Mouse (Mus musculus): ENCODE data around the gene Abat. TPM values are rescaled to one million over a fixed set of nuclear protein-coding genes. Genes with fewer than 3 reads are reported as not detected.

Gene Abat
- polyA plus RNA-seq, 1 experiment from 2014 or later, result 39.5 TPM

GRCm38 (mm10) chr16:8667814-8668213 lies 154.6 kb downstream of the Abat start:
- H3K4me1 ChIP-seq, result peaks cover 53% of the 10 kb centered on the region
- peak overlapping the region; percentile 23; the same call in 1 of the 2 replicates for H3K4me2 ChIP-seq (replicated peaks)
- H3K27me3 ChIP-seq, result peaks cover 2% of the 10 kb centered on the region
- no peak overlapping the region for H3K4me3 ChIP-seq
- H3K9ac ChIP-seq (replicated peaks), result no peak overlapping the region; the same call in 1 of the 2 replicates
- no peaks in the 10 kb centered on the region for H3K9me3 ChIP-seq
- peaks cover 27% of the 10 kb centered on the region for H3K36me3 ChIP-seq
- H3K27ac ChIP-seq (replicated peaks), result 0 out of 2 replicates have a peak overlapping the region, but pooled peaks have one; percentile 4
- 75% methylated on average over 4 of the region's 4 CpGs for WGBS
- ATAC-seq (ENCODE audit: low FRiP score, low read depth), result no peak

GRCm38 (mm10) chr16:8668386-8668785 lies 155.2 kb downstream of the Abat start:
- Histone ChIP-seq H3K4me3 (0 out of 2 replicates have a peak overlapping the region, but pooled peaks have one; percentile 3), H3K27me3 (peaks cover 8% of the 10 kb centered on the region), H3K36me3 (peaks cover 22% of the 10 kb centered on the region), H3K4me2 (replicated peaks) (peak overlapping the region; percentile 88), H3K4me1 (peaks cover 53% of the 10 kb centered on the region), H3K9ac (replicated peaks) (no peak overlapping the region; the same call in 1 of the 2 replicates), H3K27ac (replicated peaks) (no peak overlapping the region), H3K9me3 (no peaks in the 10 kb centered on the region)
- 83% methylated on average over 2 of the region's 2 CpGs for WGBS
- ATAC-seq (ENCODE audit: low FRiP score, low read depth), result no peak

- WGBS, result 51% methylated on average over 5 of the region's 5 CpGs
- Histone ChIP-seq H3K4me1 (peaks cover 58% of the 10 kb centered on the region), H3K9me3 (no peaks in the 10 kb centered on the region), H3K9ac (replicated peaks) (peak overlapping the region; percentile 77), H3K27me3 (peaks cover 18% of the 10 kb centered on the region), H3K36me3 (peaks cover 16% of the 10 kb centered on the region; the same call in 1 of the 2 replicates), H3K4me3 (peak overlapping the region; percentile 71), H3K27ac (replicated peaks) (peak overlapping the region; percentile 83), H3K4me2 (replicated peaks) (peak overlapping the region; percentile 88)
- no peak for ATAC-seq (ENCODE audit: low FRiP score, low read depth)
Measured at GRCm38 (mm10) chr16:8669432-8669831, 156.2 kb downstream of the Abat start.

GRCm38 (mm10) chr16:8670041-8671035 lies 157.1 kb downstream of the Abat start:
- peak overlapping the region; percentile 71 for H3K4me3 ChIP-seq
- 5% methylated on average over 10 of the region's 15 CpGs for WGBS
- peak; percentile 55 for ATAC-seq (ENCODE audit: low FRiP score, low read depth)

More at GRCm38 (mm10) chr16:8670041-8671035, 157.1 kb downstream of the Abat start:
- Histone ChIP-seq H3K9me3 (no peaks in the 10 kb centered on the region), H3K27me3 (peaks cover 19% of the 10 kb centered on the region), H3K36me3 (peaks cover 16% of the 10 kb centered on the region; the same call in 1 of the 2 replicates), H3K4me1 (peaks cover 58% of the 10 kb centered on the region), H3K27ac (replicated peaks) (peak overlapping the region; percentile 83), H3K4me2 (replicated peaks) (peak overlapping the region; percentile 88), H3K9ac (replicated peaks) (peak overlapping the region; percentile 77)

Small RNA genes within 50 kb of the gene (microRNA-seq; reads per million reads assigned to microRNA genes)
- not detected for gene Gm22137

Other genes with a start within 250 kb of the Abat start
- gene Tmem114, start 88.3 kb upstream of the Abat start, polyA plus RNA-seq (2016; fragmentation: Nextera tagmentation; extraction: Ambion mirVana), result not detected in 2 replicates
- 17.1 and 19.9 TPM in 2 replicates for gene Mettl22, start 42.6 kb upstream of the Abat start, polyA plus RNA-seq (2016; fragmentation: Nextera tagmentation; extraction: Ambion mirVana)
- 48.6 and 52.1 TPM in 2 replicates for gene Pmm2, start 124.2 kb downstream of the Abat start, polyA plus RNA-seq (2016; fragmentation: Nextera tagmentation; extraction: Ambion mirVana)
- gene Tmem186, start 124.3 kb downstream of the Abat start, polyA plus RNA-seq (2016; fragmentation: Nextera tagmentation; extraction: Ambion mirVana), result 23.2 and 26.0 TPM in 2 replicates
- gene Carhsp1, start 158.7 kb downstream of the Abat start, polyA plus RNA-seq (2016; fragmentation: Nextera tagmentation; extraction: Ambion mirVana), result 255 and 264 TPM in 2 replicates
- gene Gm5767, start 167.3 kb downstream of the Abat start, polyA plus RNA-seq (2016; fragmentation: Nextera tagmentation; extraction: Ambion mirVana), result not detected in 2 replicates

All from midbrain, embryonic 12.5 days (tissue).